Mouse (Mus musculus): ENCODE measurements around the gene Usp39. TPM values are rescaled to one million over a fixed set of nuclear protein-coding genes. Genes with fewer than 3 reads are reported as not detected.

Usp39 gene
- total RNA-seq, 1 experiment from 2014 or later, result 34.1 TPM

GRCm38 (mm10) chr6:72275527-72275926 is 69.5 kb downstream of the Usp39 start:
- ATAC-seq (ENCODE audit: extremely low read depth, insufficient number of reproducible peaks, low FRiP score, poor library complexity, severe bottlenecking), result no peak

- ATAC-seq (ENCODE audit: extremely low read depth, insufficient number of reproducible peaks, low FRiP score, poor library complexity, severe bottlenecking), result no peak
Observed at GRCm38 (mm10) chr6:72273153-72273552, 71.8 kb downstream of the Usp39 start.

- ATAC-seq (ENCODE audit: extremely low read depth, insufficient number of reproducible peaks, low FRiP score, poor library complexity, severe bottlenecking), result no peak
Observed at GRCm38 (mm10) chr6:72272161-72272696, 72.8 kb downstream of the Usp39 start.

- no peak for ATAC-seq (ENCODE audit: extremely low read depth, insufficient number of reproducible peaks, low FRiP score, poor library complexity, severe bottlenecking)
Observed at GRCm38 (mm10) chr6:72270952-72271519, 73.9 kb downstream of the Usp39 start.

- ATAC-seq (ENCODE audit: extremely low read depth, insufficient number of reproducible peaks, low FRiP score, poor library complexity, severe bottlenecking), result no peak
Observed at GRCm38 (mm10) chr6:72270258-72270657, 74.7 kb downstream of the Usp39 start.

Other genes with a start within 250 kb of the Usp39 start
- gene St3gal5, start 247.6 kb downstream of the Usp39 start, total RNA-seq (2017), result 36.4 and 46.4 TPM in 2 replicates
- gene Atoh8, start 109.6 kb downstream of the Usp39 start, total RNA-seq (2017), result not detected in 2 replicates
- gene Sftpb, start 40.6 kb downstream of the Usp39 start, total RNA-seq (2017), result not detected in 2 replicates
- gene 0610030E20Rik, start 2.1 kb upstream of the Usp39 start, total RNA-seq (2017), result 44.6 and 44.9 TPM in 2 replicates
- 0.93 and 2.2 TPM in 2 replicates for gene Tmem150a, start 10.3 kb upstream of the Usp39 start, total RNA-seq (2017)
- gene Rnf181, start 21.8 kb upstream of the Usp39 start, total RNA-seq (2017), result 79.3 and 102 TPM in 2 replicates
- gene Vamp5, start 35.3 kb upstream of the Usp39 start, total RNA-seq (2017), result 15.8 and 16.2 TPM in 2 replicates
- gene Vamp8, start 45.5 kb upstream of the Usp39 start, total RNA-seq (2017), result 230 and 268 TPM in 2 replicates
- 10.5 and 10.9 TPM in 2 replicates for gene Ggcx, start 69.1 kb upstream of the Usp39 start, total RNA-seq (2017)
- 159 and 167 TPM in 2 replicates for gene Mat2a, start 94.4 kb upstream of the Usp39 start, total RNA-seq (2017)
- 1.3 TPM in 1 of 2 replicates, not detected in the other for gene Sh2d6, start 176.5 kb upstream of the Usp39 start, total RNA-seq (2017)
- 145 and 178 TPM in 2 replicates for gene Capg, start 199.2 kb upstream of the Usp39 start, total RNA-seq (2017)

All from neutrophil, adult 5-6 weeks (primary cell).